Mouse (Mus musculus) limb, embryonic 15.5 days (tissue): ENCODE results near the gene Tnpo1. TPM values are rescaled to one million over a fixed set of nuclear protein-coding genes. Genes with fewer than 3 reads are reported as not detected.

ENCODE experiments used
- ATAC-seq: fragments of 200-750 bp; cut with Nextera tagmentation; 2 replicates; pipeline ENCODE4 v1.8.0; 2017; ENCODE audit warnings: low read depth, moderate TSS enrichment; ENCODE audit not compliant: insufficient number of reproducible peaks, low FRiP score, low TSS enrichment
- H3K27ac ChIP-seq: fragments of 300-500 bp; sonication (generic); 2 replicates; pipeline ENCODE4 v1.5.1; 2015; ENCODE audit warnings: moderate library complexity, mild to moderate bottlenecking, inconsistent platforms
- H3K27me3 ChIP-seq: fragments of 300-500 bp; sonication (generic); 2 replicates; pipeline ENCODE4 v1.6.1; 2015; ENCODE audit warnings: inconsistent platforms
- H3K36me3 ChIP-seq: fragments of 300-500 bp; sonication (generic); 2 replicates; pipeline ENCODE4 v1.6.1; 2015; ENCODE audit warnings: inconsistent platforms
- H3K4me1 ChIP-seq: fragments of 300-500 bp; sonication (generic); 2 replicates; pipeline ENCODE4 v1.6.1; 2015; ENCODE audit warnings: inconsistent platforms
- H3K4me2 ChIP-seq: fragments of 300-500 bp; sonication (generic); 2 replicates; pipeline ENCODE4 v1.6.1; 2015; ENCODE audit warnings: mild to moderate bottlenecking, inconsistent platforms
- H3K4me3 ChIP-seq: fragments of 300-500 bp; sonication (generic); 2 replicates; pipeline ENCODE4 v1.5.1; 2015; ENCODE audit warnings: mild to moderate bottlenecking, inconsistent platforms
- H3K9ac ChIP-seq: fragments of 300-500 bp; sonication (generic); 2 replicates; pipeline ENCODE4 v1.6.1; 2015; ENCODE audit warnings: inconsistent platforms
- H3K9me3 ChIP-seq: fragments of 300-500 bp; sonication (generic); 2 replicates; pipeline ENCODE4 v1.6.1; 2016; ENCODE audit warnings: inconsistent platforms
- WGBS: fragments of 180-500 bp; shearing (Covaris S2); methylation state at CpG from one replicate; pipeline ENCODE4 v1.1.7; 2015; 5-methylcytosine and 5-hydroxymethylcytosine counted together
- polyA plus RNA-seq: library from polyadenylated mRNA; unstranded; fragments of >200 nt; fragmentation: Nextera tagmentation; extraction: Ambion mirVana; gene quantifications from 2 replicates; pipeline ENCODE4 v1.2.1, GENCODE M21; 2015

Gene Tnpo1
- polyA plus RNA-seq, 1 experiment from 2014 or later = 55.3 TPM

- Histone ChIP-seq H3K9ac (peak overlapping the region; percentile 95), H3K27me3 (no peaks in the 10 kb centered on the region), H3K4me1 (peaks cover 17% of the 10 kb centered on the region; the same call in 1 of the 2 replicates), H3K36me3 (no peaks in the 10 kb centered on the region), H3K4me2 (peak overlapping the region; percentile 50), H3K4me3 (peak overlapping the region; percentile 90), H3K27ac (peak overlapping the region; percentile 98), H3K9me3 (no peaks in the 10 kb centered on the region)
- under 1% methylated on average over 72 of the region's 81 CpGs for WGBS
- ATAC-seq = 0 out of 2 replicates have a peak, but pooled peaks have one; percentile 31
Measured at GRCm38 (mm10) chr13:98814275-98815040, 111.7 kb downstream of the Tnpo1 start.

- H3K27me3 ChIP-seq = no peaks in the 10 kb centered on the region
- no peak for ATAC-seq
- H3K4me3 ChIP-seq = peak overlapping the region; percentile 90
- WGBS = 18% methylated on average over 12 of the region's 12 CpGs
- peak overlapping the region; percentile 98 for H3K27ac ChIP-seq
- no peaks in the 10 kb centered on the region for H3K36me3 ChIP-seq
- H3K4me1 ChIP-seq = peaks cover 15% of the 10 kb centered on the region; the same call in 1 of the 2 replicates
- no peaks in the 10 kb centered on the region for H3K9me3 ChIP-seq
- peak overlapping the region; percentile 95; the same call in 1 of the 2 replicates for H3K9ac ChIP-seq
- peak overlapping the region; percentile 50 for H3K4me2 ChIP-seq
Measured at GRCm38 (mm10) chr13:98813596-98814274, 112.4 kb downstream of the Tnpo1 start.

- no peaks in the 10 kb centered on the region for H3K9me3 ChIP-seq
- peaks cover 15% of the 10 kb centered on the region; the same call in 1 of the 2 replicates for H3K4me1 ChIP-seq
- ATAC-seq = no peak
- H3K9ac ChIP-seq = no peak overlapping the region
- H3K36me3 ChIP-seq = no peaks in the 10 kb centered on the region
- no peak overlapping the region for H3K27ac ChIP-seq
- H3K4me2 ChIP-seq = no peak overlapping the region
- H3K27me3 ChIP-seq = no peaks in the 10 kb centered on the region
- H3K4me3 ChIP-seq = 0 out of 2 replicates have a peak overlapping the region, but pooled peaks have one; percentile 90
- 84% methylated on average over 2 of the region's 2 CpGs for WGBS
Measured at GRCm38 (mm10) chr13:98813167-98813566, 113.0 kb downstream of the Tnpo1 start.

- H3K9ac ChIP-seq = no peak overlapping the region
Measured at GRCm38 (mm10) chr13:98812285-98812684, 113.9 kb downstream of the Tnpo1 start.

GRCm38 (mm10) chr13:98810143-98810542 is 116.0 kb downstream of the Tnpo1 start:
- no peak for ATAC-seq
- no peak overlapping the region for H3K4me2 ChIP-seq
- 47% methylated on average over 6 of the region's 6 CpGs for WGBS

More at GRCm38 (mm10) chr13:98812285-98812684, 113.9 kb downstream of the Tnpo1 start:
- Histone ChIP-seq H3K4me1 (peaks cover 15% of the 10 kb centered on the region; the same call in 1 of the 2 replicates), H3K9me3 (no peaks in the 10 kb centered on the region), H3K4me2 (no peak overlapping the region), H3K36me3 (no peaks in the 10 kb centered on the region), H3K27me3 (no peaks in the 10 kb centered on the region), H3K27ac (no peak overlapping the region), H3K4me3 (no peak overlapping the region)
- 64% methylated on average over 4 of the region's 4 CpGs for WGBS
- no peak for ATAC-seq

GRCm38 (mm10) chr13:98809087-98809486 is 117.1 kb downstream of the Tnpo1 start:
- 87% methylated on average over 1 of the region's 1 CpGs for WGBS
- no peak overlapping the region for H3K9ac ChIP-seq
- no peaks in the 10 kb centered on the region for H3K27me3 ChIP-seq

More at GRCm38 (mm10) chr13:98810143-98810542, 116.0 kb downstream of the Tnpo1 start:
- peaks cover 7% of the 10 kb centered on the region; the same call in 1 of the 2 replicates for H3K4me1 ChIP-seq
- H3K9me3 ChIP-seq = no peaks in the 10 kb centered on the region
- H3K27ac ChIP-seq = no peak overlapping the region
- H3K27me3 ChIP-seq = no peaks in the 10 kb centered on the region
- H3K4me3 ChIP-seq = no peak overlapping the region
- no peaks in the 10 kb centered on the region for H3K36me3 ChIP-seq
- no peak overlapping the region for H3K9ac ChIP-seq

GRCm38 (mm10) chr13:98804480-98804879 is 121.7 kb downstream of the Tnpo1 start:
- Histone ChIP-seq H3K27ac (no peak overlapping the region), H3K4me3 (no peak overlapping the region), H3K9me3 (no peaks in the 10 kb centered on the region), H3K4me2 (no peak overlapping the region), H3K36me3 (peaks cover 36% of the 10 kb centered on the region), H3K4me1 (no peaks in the 10 kb centered on the region), H3K27me3 (no peaks in the 10 kb centered on the region), H3K9ac (no peak overlapping the region)
- no peak for ATAC-seq
- 92% methylated on average over 1 of the region's 1 CpGs for WGBS

More at GRCm38 (mm10) chr13:98809087-98809486, 117.1 kb downstream of the Tnpo1 start:
- Histone ChIP-seq H3K4me2 (no peak overlapping the region), H3K27ac (no peak overlapping the region), H3K4me3 (no peak overlapping the region), H3K9me3 (no peaks in the 10 kb centered on the region), H3K4me1 (peaks cover 7% of the 10 kb centered on the region; the same call in 1 of the 2 replicates), H3K36me3 (peaks cover 5% of the 10 kb centered on the region; the same call in 1 of the 2 replicates)
- no peak for ATAC-seq

GRCm38 (mm10) chr13:98803699-98804098 is 122.5 kb downstream of the Tnpo1 start:
- H3K36me3 ChIP-seq = peaks cover 42% of the 10 kb centered on the region
- no peak overlapping the region for H3K9ac ChIP-seq
- no peaks in the 10 kb centered on the region for H3K27me3 ChIP-seq
- WGBS = 88% methylated on average over 4 of the region's 4 CpGs
- no peak overlapping the region for H3K4me3 ChIP-seq
- H3K9me3 ChIP-seq = no peaks in the 10 kb centered on the region
- H3K27ac ChIP-seq = no peak overlapping the region
- no peak for ATAC-seq
- no peak overlapping the region for H3K4me2 ChIP-seq
- no peaks in the 10 kb centered on the region for H3K4me1 ChIP-seq

GRCm38 (mm10) chr13:98802957-98803356 is 123.2 kb downstream of the Tnpo1 start:
- no peak overlapping the region for H3K4me3 ChIP-seq
- no peaks in the 10 kb centered on the region for H3K27me3 ChIP-seq
- H3K9ac ChIP-seq = no peak overlapping the region
- no peaks in the 10 kb centered on the region for H3K9me3 ChIP-seq
- peaks cover 44% of the 10 kb centered on the region for H3K36me3 ChIP-seq
- H3K4me1 ChIP-seq = no peaks in the 10 kb centered on the region
- no peak overlapping the region for H3K27ac ChIP-seq
- no peak overlapping the region for H3K4me2 ChIP-seq
- ATAC-seq = no peak
- 87% methylated on average over 3 of the region's 3 CpGs for WGBS

- Histone ChIP-seq H3K9me3 (no peaks in the 10 kb centered on the region), H3K4me1 (no peaks in the 10 kb centered on the region), H3K9ac (no peak overlapping the region), H3K27ac (no peak overlapping the region), H3K4me2 (no peak overlapping the region), H3K4me3 (no peak overlapping the region), H3K27me3 (no peaks in the 10 kb centered on the region), H3K36me3 (peaks cover 40% of the 10 kb centered on the region)
- 97% methylated on average over 3 of the region's 3 CpGs for WGBS
- no peak for ATAC-seq
Measured at GRCm38 (mm10) chr13:98795511-98795910, 130.7 kb downstream of the Tnpo1 start.

GRCm38 (mm10) chr13:98792864-98793263 is 133.3 kb downstream of the Tnpo1 start:
- H3K36me3 ChIP-seq = peaks cover 25% of the 10 kb centered on the region
- no peak for ATAC-seq

GRCm38 (mm10) chr13:98791693-98792092 is 134.5 kb downstream of the Tnpo1 start:
- no peak overlapping the region for H3K4me3 ChIP-seq
- H3K4me2 ChIP-seq = no peak overlapping the region
- H3K4me1 ChIP-seq = no peaks in the 10 kb centered on the region
- no peaks in the 10 kb centered on the region for H3K9me3 ChIP-seq
- H3K27me3 ChIP-seq = no peaks in the 10 kb centered on the region
- no peak overlapping the region for H3K9ac ChIP-seq
- WGBS = 84% methylated on average over 1 of the region's 1 CpGs
- H3K36me3 ChIP-seq = peaks cover 20% of the 10 kb centered on the region
- no peak overlapping the region for H3K27ac ChIP-seq
- no peak for ATAC-seq

More at GRCm38 (mm10) chr13:98792864-98793263, 133.3 kb downstream of the Tnpo1 start:
- no peak overlapping the region for H3K27ac ChIP-seq
- no peaks in the 10 kb centered on the region for H3K27me3 ChIP-seq
- H3K9ac ChIP-seq = no peak overlapping the region
- 89% methylated on average over 1 of the region's 1 CpGs for WGBS
- no peak overlapping the region for H3K4me2 ChIP-seq
- H3K4me3 ChIP-seq = no peak overlapping the region
- no peaks in the 10 kb centered on the region for H3K4me1 ChIP-seq
- H3K9me3 ChIP-seq = no peaks in the 10 kb centered on the region
